Comparison of ENCODE assay signal across 8 mouse cellular contexts in genomic region chr6:128299292-128300133, GRCm38 (mm10). TPM values are rescaled to one million over a fixed set of nuclear protein-coding genes. Genes with fewer than 3 reads are reported as not detected.
DNase-seq lines count a peak whose midpoint lies in the region; ATAC-seq and TF ChIP-seq lines count a peak whose summit lies in the region.

No protein-coding gene starts in this region.

- H3K79me3 ChIP-seq in C2C12 (ENCODE audit: low read depth), result peaks cover 42% of the 10 kb centered on the region

- ATAC-seq in cerebellum, adult (ENCODE audit: insufficient number of reproducible peaks, low FRiP score, low TSS enrichment), result no peak
- ATAC-seq in embryonic facial prominence, embryonic 15.5 days (ENCODE audit: insufficient number of reproducible peaks, low FRiP score, low TSS enrichment, low read depth), result 0 out of 2 replicates have a peak, but pooled peaks have one; percentile 25
- no peak for ATAC-seq in intestine, postnatal 0 days
- peak; percentile 35; the same call in 1 of the 2 replicates for ATAC-seq in neural tube, embryonic 12.5 days (ENCODE audit: low FRiP score, low read depth)

- no peaks in the 10 kb centered on the region for H3K9me3 ChIP-seq in embryonic facial prominence, embryonic 15.5 days (replicated peaks)
- H3K9me3 ChIP-seq in intestine, postnatal 0 days (ENCODE audit: control insufficient read depth), result no peaks in the 10 kb centered on the region
- H3K9me3 ChIP-seq in neural tube, embryonic 12.5 days, result no peaks in the 10 kb centered on the region

- H3K4me1 ChIP-seq in embryonic facial prominence, embryonic 15.5 days, result peaks cover 48% of the 10 kb centered on the region
- H3K4me1 ChIP-seq in intestine, postnatal 0 days (replicated peaks; ENCODE audit: control insufficient read depth, insufficient read depth, low read length), result peaks cover 9% of the 10 kb centered on the region; the same call in 1 of the 2 replicates
- H3K4me1 ChIP-seq in neural tube, embryonic 12.5 days, result peaks cover 16% of the 10 kb centered on the region

- no peaks in the 10 kb centered on the region for H3K36me3 ChIP-seq in C2C12 (ENCODE audit: control insufficient read depth, insufficient read depth)
- no peaks in the 10 kb centered on the region for H3K36me3 ChIP-seq in embryonic facial prominence, embryonic 15.5 days
- no peaks in the 10 kb centered on the region for H3K36me3 ChIP-seq in intestine, postnatal 0 days (ENCODE audit: control insufficient read depth, insufficient read depth)
- H3K36me3 ChIP-seq in neural tube, embryonic 12.5 days, result no peaks in the 10 kb centered on the region

- peak overlapping the region; percentile 98 for H3K4me2 ChIP-seq in embryonic facial prominence, embryonic 15.5 days (replicated peaks)
- peak overlapping the region; percentile 97 for H3K4me2 ChIP-seq in intestine, postnatal 0 days (replicated peaks; ENCODE audit: low read depth)
- peak overlapping the region; percentile 99 for H3K4me2 ChIP-seq in neural tube, embryonic 12.5 days (replicated peaks)

- 0 out of 2 replicates have a peak overlapping the region, but pooled peaks have one; percentile 63 for H3K27ac ChIP-seq in embryonic facial prominence, embryonic 15.5 days (replicated peaks)
- no peak overlapping the region for H3K27ac ChIP-seq in intestine, postnatal 0 days (ENCODE audit: low read depth, low read length)
- no peak overlapping the region for H3K27ac ChIP-seq in neural tube, embryonic 12.5 days

- H3K9ac ChIP-seq in embryonic facial prominence, embryonic 15.5 days, result peak overlapping the region; percentile 44
- H3K9ac ChIP-seq in intestine, postnatal 0 days (ENCODE audit: low read depth, low read length), result peak overlapping the region; percentile 47; the same call in 1 of the 2 replicates
- H3K9ac ChIP-seq in neural tube, embryonic 12.5 days, result peak overlapping the region; percentile 58

- H3K79me2 ChIP-seq in C2C12 (ENCODE audit: control insufficient read depth, insufficient read depth), result peaks cover 56% of the 10 kb centered on the region

- H3K4me3 ChIP-seq in C2C12 (ENCODE audit: insufficient read depth, poor library complexity, severe bottlenecking), result peak overlapping the region; percentile 60
- peak overlapping the region; percentile 68 for H3K4me3 ChIP-seq in embryonic facial prominence, embryonic 15.5 days (replicated peaks)
- H3K4me3 ChIP-seq in intestine, postnatal 0 days (ENCODE audit: low read depth, low read length), result peak overlapping the region; percentile 57
- H3K4me3 ChIP-seq in neural tube, embryonic 12.5 days, result peak overlapping the region; percentile 61

- under 1% methylated on average over 25 of the region's 25 CpGs for WGBS in embryonic facial prominence, embryonic 15.5 days
- 4% methylated on average over 25 of the region's 25 CpGs for WGBS in intestine, postnatal 0 days
- WGBS in neural tube, embryonic 12.5 days, result 1% methylated on average over 25 of the region's 25 CpGs

- TF ChIP-seq CTCF in C2C12 (IDR thresholded peaks at IDR 0.05; ENCODE audit: control insufficient read depth, insufficient read depth, insufficient read length), result no peak
- no peak for TF ChIP-seq CTCF in intestine, postnatal 0 days (IDR thresholded peaks at IDR 0.05; ENCODE audit: low read depth)

- no peaks in the 10 kb centered on the region for H3K27me3 ChIP-seq in C2C12 (ENCODE audit: control insufficient read depth, insufficient read depth, insufficient read length)
- peaks cover 24% of the 10 kb centered on the region for H3K27me3 ChIP-seq in embryonic facial prominence, embryonic 15.5 days
- peaks cover 15% of the 10 kb centered on the region; the same call in 1 of the 2 replicates for H3K27me3 ChIP-seq in intestine, postnatal 0 days (replicated peaks; ENCODE audit: control insufficient read depth, insufficient read depth, low read length)
- H3K27me3 ChIP-seq in neural tube, embryonic 12.5 days (replicated peaks), result peaks cover 51% of the 10 kb centered on the region

- H3ac ChIP-seq in C2C12 (ENCODE audit: control insufficient read depth, insufficient read length, low read depth), result peak overlapping the region; percentile 93

- DNase-seq in cerebellum, adult 18-20 months, result peak; percentile 23 to 40
- DNase-seq in spleen, postnatal 14 days (ENCODE audit: low spot score in 2 of 2), result no peak
- no peak for DNase-seq in ovary, postnatal 10 days (ENCODE audit: low spot score)

TF ChIP-seq in C2C12, 6 proteins besides CTCF, POLR2A, EP300 and RAD21:
- TF ChIP-seq CEBPB (IDR thresholded peaks at IDR 0.05; ENCODE audit: low read depth) (no peak), MAX (IDR thresholded peaks at IDR 0.05) (no peak), MYOD1 (IDR thresholded peaks at IDR 0.05; ENCODE audit: control insufficient read depth, insufficient read length, low read depth) (peak; percentile 7), MYOG (IDR thresholded peaks at IDR 0.05; ENCODE audit: control insufficient read depth, extremely low read depth, insufficient read length) (no peak)
TF ChIP-seq in C2C12: peak in this region for 1.

RNA-seq across cellular contexts. Expression of gene Tead4, which starts 1.1 kb away (rescaled TPM):
- polyA plus RNA-seq in C2C12 (2012; fragmentation: generic; extraction: Trizol), result 9.1 TPM
- 7.4 and 8.1 TPM in 2 replicates for polyA plus RNA-seq in embryonic facial prominence, embryonic 15.5 days (2015; fragmentation: Nextera tagmentation; extraction: Ambion mirVana)
- 1.4 and 1.5 TPM in 2 replicates for polyA plus RNA-seq in intestine, postnatal 0 days (2015; fragmentation: Nextera tagmentation; extraction: Ambion mirVana)
- 1.6 TPM in 2 replicates for polyA plus RNA-seq in neural tube, embryonic 12.5 days (2016; fragmentation: Nextera tagmentation; extraction: Ambion mirVana)

RNA-seq across cellular contexts. Expression of gene Tulp3, which starts 56.1 kb away (rescaled TPM):
- polyA plus RNA-seq in C2C12 (2012; fragmentation: generic; extraction: Trizol), result 19.0 TPM
- polyA plus RNA-seq in embryonic facial prominence, embryonic 15.5 days (2015; fragmentation: Nextera tagmentation; extraction: Ambion mirVana), result 26.9 and 30.9 TPM in 2 replicates
- polyA plus RNA-seq in intestine, postnatal 0 days (2015; fragmentation: Nextera tagmentation; extraction: Ambion mirVana), result 3.0 and 4.4 TPM in 2 replicates
- 18.9 and 20.5 TPM in 2 replicates for polyA plus RNA-seq in neural tube, embryonic 12.5 days (2016; fragmentation: Nextera tagmentation; extraction: Ambion mirVana)

Comparison
In these comparisons a context has a peak if more than half of its experiments do, and no peak if none do; other contexts are left out.
1. DNase-seq: peak in cerebellum, adult 18-20 months (2 of 2); none in spleen, postnatal 14 days (0 of 2) and ovary, postnatal 10 days (single experiment).
2. ATAC-seq: peak in embryonic facial prominence, embryonic 15.5 days (single experiment) and neural tube, embryonic 12.5 days (single experiment); none in cerebellum, adult (single experiment) and intestine, postnatal 0 days (single experiment).
3. Peak in every context shown above with its lines, with median percentiles within 50 percentile points of each other: H3K4me3 ChIP-seq, H3K4me2 ChIP-seq and H3K9ac ChIP-seq.